Mouse (Mus musculus): ENCODE data around the gene Sfxn1.

Sfxn1 gene

GRCm38 (mm10) chr13:54071606-54072331 is at the start of gene Sfxn1:
Gene Sfxn1, plus strand, starts transcription at chr13:54071869.
- DNase-seq (ENCODE audit: low spot score), result peak; percentile 83

- no peak for DNase-seq (ENCODE audit: low spot score)
Observed at GRCm38 (mm10) chr13:54023311-54023710, 48.4 kb upstream of the Sfxn1 start.

- DNase-seq (ENCODE audit: low spot score), result no peak
Observed at GRCm38 (mm10) chr13:54027079-54027478, 44.6 kb upstream of the Sfxn1 start.

- no peak for DNase-seq (ENCODE audit: low spot score)
Observed at GRCm38 (mm10) chr13:54033653-54034052, 38.0 kb upstream of the Sfxn1 start.

GRCm38 (mm10) chr13:54035541-54035940 is 36.1 kb upstream of the Sfxn1 start:
- DNase-seq (ENCODE audit: low spot score), result no peak

GRCm38 (mm10) chr13:54037936-54038335 is 33.7 kb upstream of the Sfxn1 start:
- DNase-seq (ENCODE audit: low spot score), result no peak

- DNase-seq (ENCODE audit: low spot score), result no peak
Observed at GRCm38 (mm10) chr13:54040256-54040655, 31.4 kb upstream of the Sfxn1 start.

- DNase-seq (ENCODE audit: low spot score), result no peak
Observed at GRCm38 (mm10) chr13:54048679-54049352, 22.9 kb upstream of the Sfxn1 start.

GRCm38 (mm10) chr13:54051641-54052040 is 20.0 kb upstream of the Sfxn1 start:
- DNase-seq (ENCODE audit: low spot score), result no peak

GRCm38 (mm10) chr13:54054962-54055361 is 16.7 kb upstream of the Sfxn1 start:
- DNase-seq (ENCODE audit: low spot score), result no peak

DNA sequence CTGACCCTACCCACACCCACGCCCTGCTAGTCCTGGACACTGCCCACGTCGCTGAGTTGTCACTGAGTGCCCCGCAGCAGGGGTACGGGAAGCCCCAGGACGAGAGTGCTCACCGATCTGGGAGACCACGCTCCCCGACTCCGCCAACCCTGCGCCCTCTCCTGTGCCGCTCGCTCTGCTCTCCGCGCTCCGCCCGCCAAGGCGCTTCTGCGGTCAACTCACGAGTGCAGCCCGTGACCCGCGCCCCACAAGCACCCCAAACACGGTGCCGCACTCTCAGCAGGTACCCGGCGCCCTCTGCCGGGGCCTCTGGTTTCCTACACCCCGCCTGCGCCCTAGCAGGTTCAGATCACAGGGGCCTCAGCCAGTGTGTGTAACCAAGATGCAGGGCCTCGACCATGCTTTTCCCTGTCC is 16.2 kb upstream of the Sfxn1 start, which contains the start of gene Drd1:
TSS of gene Drd1 (minus strand) at position 258 of the 414 bp plus-strand sequence.
- DNase-seq (ENCODE audit: low spot score), result peak; percentile 64

DNA sequence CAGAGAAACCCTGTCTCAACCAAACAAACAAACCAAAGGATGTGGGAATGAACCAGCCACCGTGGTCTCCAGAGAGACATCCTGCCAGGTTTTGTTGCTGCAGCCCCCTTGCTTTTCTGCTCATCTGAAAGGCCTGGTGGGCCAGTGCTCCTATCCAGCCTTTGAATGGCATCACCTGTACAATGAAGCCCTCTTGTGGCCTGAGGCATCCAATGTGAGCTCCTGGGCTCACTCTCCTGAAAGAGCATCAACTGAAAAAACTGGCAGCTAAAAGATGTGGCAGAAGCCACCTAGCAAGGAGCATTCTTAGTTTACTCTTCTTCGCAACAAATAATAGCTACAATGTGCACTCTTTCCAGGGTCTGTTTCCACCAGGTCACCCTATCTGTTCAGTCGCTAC is 9.6 kb upstream of the Sfxn1 start:
- DNase-seq (ENCODE audit: low spot score), result no peak

- DNase-seq (ENCODE audit: low spot score), result no peak
Observed at GRCm38 (mm10) chr13:54063292-54063691, 8.4 kb upstream of the Sfxn1 start.

DNA sequence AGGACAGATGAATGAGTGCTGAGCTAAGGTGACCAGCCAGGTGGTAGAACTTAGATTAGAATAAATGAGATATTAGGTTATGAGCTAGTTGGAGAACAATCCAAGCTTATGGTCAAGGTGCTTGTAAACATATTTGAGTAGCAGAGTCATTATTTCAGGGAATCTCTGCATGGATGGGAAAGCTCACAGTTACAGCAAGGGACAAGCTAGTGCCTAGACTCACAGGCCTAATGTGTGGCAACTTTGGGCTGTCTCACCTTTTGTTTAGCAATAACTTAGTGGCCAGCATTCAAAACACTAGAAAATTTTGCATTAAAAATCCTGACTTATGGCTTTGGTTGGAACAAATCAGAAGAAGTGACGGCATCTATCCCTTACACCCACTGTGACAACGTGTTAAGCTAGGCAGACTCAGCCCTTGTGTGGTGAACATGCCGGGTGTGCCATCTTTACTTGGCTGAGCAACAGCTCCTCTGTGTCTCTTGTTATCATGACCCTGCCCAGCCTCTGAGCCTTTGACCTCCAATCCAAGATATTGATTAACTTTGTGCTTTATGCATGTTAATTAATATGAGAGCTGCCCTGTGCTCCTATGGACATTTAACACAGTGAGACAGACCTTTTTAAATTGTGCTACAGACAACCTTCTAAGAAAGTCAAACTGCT is 5.5 kb upstream of the Sfxn1 start:
- DNase-seq (ENCODE audit: low spot score), result no peak

DNA sequence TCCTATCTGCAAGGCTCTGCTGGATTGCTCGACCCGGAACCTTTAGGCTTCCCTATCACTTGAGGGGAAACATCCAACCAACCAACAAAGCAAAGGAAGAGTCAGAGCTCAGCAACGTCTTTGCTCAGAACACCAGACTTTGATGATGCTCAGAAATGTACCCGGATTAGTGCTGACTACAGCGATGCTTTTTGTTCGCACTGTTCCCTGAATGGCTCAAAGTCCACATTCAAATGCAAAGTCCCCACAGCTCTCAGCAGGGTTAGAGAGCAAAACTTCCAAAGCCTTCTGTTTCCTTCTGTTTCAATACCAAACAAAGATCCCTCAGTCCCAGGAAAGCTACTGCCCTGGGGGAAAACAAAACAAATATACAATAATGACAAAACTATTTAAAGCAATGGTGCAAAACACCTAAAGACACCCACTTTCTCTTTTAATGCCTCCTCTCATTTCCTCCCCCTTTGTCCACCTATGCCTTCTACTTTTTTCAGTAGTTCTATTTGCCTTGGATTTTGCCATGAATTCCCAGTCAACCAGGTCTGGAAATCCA is 4.0 kb upstream of the Sfxn1 start:
- no peak for DNase-seq (ENCODE audit: low spot score)

DNA sequence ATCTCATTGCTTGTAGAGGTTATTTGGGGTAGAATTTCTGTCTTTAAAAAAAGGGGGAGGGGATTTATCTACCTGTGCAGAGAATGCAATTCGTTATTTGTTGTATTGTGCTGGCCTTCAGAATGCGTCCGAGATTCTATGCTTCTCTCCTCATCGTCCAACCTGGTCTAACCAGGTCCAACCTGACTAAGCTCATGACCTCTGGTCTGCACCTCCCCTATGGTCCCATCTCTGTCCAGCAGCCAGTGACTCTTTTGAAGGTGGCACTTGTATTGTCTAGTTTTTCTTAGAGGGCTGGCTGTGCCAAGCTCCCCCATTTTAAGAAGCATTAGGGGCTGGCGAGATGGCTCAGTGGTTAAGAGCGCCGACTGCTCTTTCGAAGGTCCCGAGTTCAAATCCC is 658 bp upstream of the Sfxn1 start:
- DNase-seq (ENCODE audit: low spot score), result no peak

GRCm38 (mm10) chr13:54072526-54073057 is 923 bp downstream of the Sfxn1 start:
- no peak for DNase-seq (ENCODE audit: low spot score)

- DNase-seq (ENCODE audit: low spot score), result no peak
Observed at GRCm38 (mm10) chr13:54073066-54073465, 1.4 kb downstream of the Sfxn1 start.

GRCm38 (mm10) chr13:54073491-54073890 is 1.8 kb downstream of the Sfxn1 start:
- DNase-seq (ENCODE audit: low spot score), result peak; percentile 5

GRCm38 (mm10) chr13:54075416-54075815 is 3.7 kb downstream of the Sfxn1 start:
- DNase-seq (ENCODE audit: low spot score), result no peak

DNA sequence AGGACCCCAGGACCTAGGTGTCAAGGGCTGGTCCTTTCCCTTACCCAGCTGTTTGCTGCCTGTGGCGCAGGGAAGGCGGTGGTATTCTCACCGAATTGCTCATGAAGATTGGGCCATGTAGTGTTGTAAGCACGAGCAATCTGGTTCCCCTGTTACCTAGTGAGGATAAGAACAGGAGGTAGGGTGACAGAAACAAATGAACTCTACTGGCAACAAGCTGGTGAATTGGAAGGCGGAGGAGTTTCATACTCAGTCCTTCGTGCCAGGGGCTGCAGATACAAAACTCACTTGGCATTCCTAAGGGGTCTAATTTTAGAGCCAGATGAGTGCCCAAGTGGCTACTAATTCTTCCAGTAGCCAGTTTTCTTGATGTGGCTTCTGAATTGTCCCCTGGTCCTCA is 4.4 kb downstream of the Sfxn1 start:
- no peak for DNase-seq (ENCODE audit: low spot score)

- no peak for DNase-seq (ENCODE audit: low spot score)
Observed at GRCm38 (mm10) chr13:54076762-54077460, 5.2 kb downstream of the Sfxn1 start.

Measured in T-cell, adult 2 months (primary cell).